Mouse (Mus musculus) liver, embryonic 14.5 days (tissue): ENCODE data around the gene Sh3d19.
A peak's percentile ranks its signal among the peaks of the same experiment; 100 is the strongest.

ENCODE experiments used
- CTCF ChIP-seq: IDR thresholded peaks from 2 replicates; pipeline ENCODE4 v1.5.1; 2016; ENCODE audit warnings: antibody characterized with exemption, low read depth, control low read depth
- EP300 ChIP-seq: IDR thresholded peaks from 2 replicates; pipeline ENCODE4 v1.6.1; 2016; ENCODE audit warnings: antibody characterized with exemption, low read depth

DNA sequence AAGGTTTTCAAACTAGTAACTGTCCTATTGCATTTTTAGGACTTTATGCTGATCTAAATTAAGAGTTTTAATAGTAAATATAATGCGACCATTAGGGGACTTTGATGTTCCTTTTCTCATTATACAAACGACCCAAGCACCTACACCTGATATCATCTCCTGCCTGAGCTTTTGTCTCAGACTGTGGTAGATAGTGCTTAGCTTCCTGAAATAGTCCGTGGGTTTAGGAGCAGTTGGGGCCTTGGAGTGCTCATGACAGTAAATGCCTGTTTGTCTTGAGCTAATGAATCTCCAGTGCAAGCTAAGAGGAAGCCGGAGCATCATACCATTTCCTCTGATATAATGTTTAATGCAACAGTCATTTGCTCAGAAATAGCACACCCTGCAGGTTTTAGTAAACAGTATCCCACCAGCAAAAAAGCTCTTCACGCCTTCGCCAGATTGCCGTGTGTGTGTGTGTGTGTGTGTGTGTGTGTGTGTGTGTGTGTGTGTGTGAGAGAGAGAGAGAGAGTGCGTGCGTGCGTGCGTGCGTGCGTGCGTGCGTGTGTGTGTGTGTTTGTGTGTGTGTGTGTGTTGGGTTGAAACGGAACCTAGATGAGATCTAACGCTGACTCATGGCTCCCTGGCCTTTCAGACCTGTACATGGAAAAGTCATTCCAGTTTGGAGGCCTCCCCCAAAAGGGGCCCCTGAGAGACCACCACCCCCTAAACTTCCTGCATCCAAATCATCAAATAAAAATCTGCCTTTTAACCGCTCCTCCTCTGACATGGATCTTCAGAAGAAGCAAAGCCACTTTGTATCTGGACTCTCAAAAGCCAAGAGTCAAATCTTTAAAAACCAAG is 132.8 kb downstream of the Sh3d19 start:
- TF ChIP-seq CTCF (peak; percentile 19; the same call in 1 of the 2 replicates), EP300 (no peak)
